Mouse (Mus musculus) megakaryocyte, embryonic 14.5 days (primary cell): ENCODE results near the gene Vps13d.

Source experiments
- FLI1 ChIP-seq: IDR thresholded peaks from 2 replicates; pipeline ENCODE4 v1.6.1; 2012; ENCODE audit warnings: low read length, inconsistent platforms, mixed read lengths
- GATA1 ChIP-seq: IDR thresholded peaks from 3 replicates; pipeline ENCODE4 v1.6.1; 2012; ENCODE audit warnings: mixed read lengths, low read length, inconsistent platforms, borderline replicate concordance

GRCm38 (mm10) chr4:145217837-145218236, 23.0 kb upstream of the Vps13d start:
- TF ChIP-seq GATA1 (no peak), FLI1 (no peak)
